Mouse (Mus musculus) retina, postnatal 1 day (tissue): ENCODE data around the gene Gm11639.

Experiments
- DNase-seq: peaks from one replicate; pipeline ENCODE4 v3.0.0-alpha.2; 2012

Gm11639 gene

GRCm38 (mm10) chr11:105158047-105158446, 472.5 kb downstream of the Gm11639 start:
- no peak for DNase-seq

- DNase-seq: no peak
These were observed 474.3 kb downstream of the Gm11639 start for GRCm38 (mm10) chr11:105159673-105160360.

GRCm38 (mm10) chr11:105161411-105161810, 475.9 kb downstream of the Gm11639 start:
- DNase-seq: no peak

GRCm38 (mm10) chr11:105164516-105165510, 479.3 kb downstream of the Gm11639 start:
- no peak for DNase-seq

GRCm38 (mm10) chr11:105166780-105167179, 481.3 kb downstream of the Gm11639 start:
- no peak for DNase-seq
